Mouse (Mus musculus) myocyte (in vitro differentiated cells): ENCODE data around the gene Gstm1.

Experiments used
- E2F4 ChIP-seq: IDR thresholded peaks from one replicate; pipeline ENCODE4 v1.6.1; 2011; ENCODE audit warnings: mild to moderate bottlenecking, control low read depth, moderate library complexity; ENCODE audit not compliant: insufficient read depth
- MAX ChIP-seq: IDR thresholded peaks from one replicate; pipeline ENCODE4 v1.6.1; 2011; ENCODE audit warnings: low read depth, mild to moderate bottlenecking, control low read depth
- MYOD1 ChIP-seq, 3 experiments: IDR thresholded peaks; one replicate each; pipeline ENCODE4 v1.6.1; 2011; ENCODE audit warnings: control low read depth in 2 of 3, low read depth in 2 of 3, mild to moderate bottlenecking in 2 of 3, moderate library complexity in 1 of 3; ENCODE audit not compliant: insufficient read length in 2 of 3, control insufficient read depth in 1 of 3
- MYOG ChIP-seq, 3 experiments: IDR thresholded peaks; one replicate each; pipeline ENCODE4 v1.6.1; 2011; ENCODE audit warnings: control low read depth in 2 of 3, low read depth in 2 of 3, mild to moderate bottlenecking in 2 of 3; ENCODE audit not compliant: insufficient read length in 2 of 3, control insufficient read depth in 1 of 3, insufficient read depth in 1 of 3
- POLR2A ChIP-seq: IDR thresholded peaks from one replicate; pipeline ENCODE4 v1.6.1; 2011; ENCODE audit warnings: low read depth, mild to moderate bottlenecking, control low read depth, moderate library complexity; ENCODE audit not compliant: insufficient read length
- POLR2AphosphoS2 ChIP-seq: IDR thresholded peaks from one replicate; pipeline ENCODE4 v1.6.1; 2011; ENCODE audit warnings: low read depth, control low read depth; ENCODE audit not compliant: insufficient read length
- REST ChIP-seq: IDR thresholded peaks from one replicate; pipeline ENCODE4 v1.6.1; 2011; ENCODE audit warnings: mild to moderate bottlenecking, control low read depth, moderate library complexity; ENCODE audit not compliant: insufficient read depth, insufficient read length
- TCF12 ChIP-seq: IDR thresholded peaks from one replicate; pipeline ENCODE4 v1.6.1; 2011; ENCODE audit warnings: mild to moderate bottlenecking, control low read depth; ENCODE audit not compliant: poor library complexity, insufficient read depth, severe bottlenecking
- USF1 ChIP-seq: IDR thresholded peaks from one replicate; pipeline ENCODE4 v1.6.1; 2011; ENCODE audit warnings: low read depth, mild to moderate bottlenecking, control low read depth, moderate library complexity

DNA sequence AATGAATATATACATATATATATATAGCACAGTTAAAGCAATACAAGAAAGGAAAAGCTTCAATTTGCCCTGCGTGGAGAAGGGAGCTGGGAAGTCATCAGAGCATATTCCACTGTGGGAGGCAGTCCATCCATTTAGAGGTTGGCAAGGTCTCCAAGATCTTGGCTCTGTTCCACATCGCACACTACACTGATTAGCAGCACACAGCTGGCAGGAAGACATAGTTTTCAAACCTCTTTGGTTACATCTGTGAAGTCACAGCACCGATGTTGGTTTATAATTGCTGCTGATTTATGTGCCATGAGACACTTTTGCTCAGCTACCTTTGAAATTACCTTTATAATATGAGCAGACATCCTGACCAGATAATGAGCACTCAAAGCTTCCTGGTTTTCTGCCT lies 30.5 kb upstream of the Gstm1 start:
- TF ChIP-seq TCF12 = no peak
- no peak for TF ChIP-seq E2F4
- no peak for TF ChIP-seq POLR2A
- TF ChIP-seq REST = no peak
- no peak for TF ChIP-seq POLR2AphosphoS2
- TF ChIP-seq MAX = no peak
- no peak for TF ChIP-seq MYOG (IDR thresholded peaks at IDR 0.05; ENCODE audit: control insufficient read depth in 1 of 3, insufficient read depth in 1 of 3, insufficient read length in 2 of 3, low read depth in 2 of 3)
- TF ChIP-seq MYOD1 (IDR thresholded peaks at IDR 0.05; ENCODE audit: control insufficient read depth in 1 of 3, insufficient read length in 2 of 3, low read depth in 2 of 3) = no peak
- no peak for TF ChIP-seq USF1
